Mouse (Mus musculus) erythroblast, embryonic 14.5 days (primary cell): ENCODE data around the gene Pum2.

Experiments
- GATA1 ChIP-seq: IDR thresholded peaks from 2 replicates; pipeline ENCODE4 v1.6.1; 2012; ENCODE audit warnings: low read length, inconsistent platforms, mixed read lengths
- TAL1 ChIP-seq: IDR thresholded peaks from 3 replicates; pipeline ENCODE4 v1.6.1; 2012; ENCODE audit warnings: low read length, inconsistent platforms, mixed read lengths

DNA sequence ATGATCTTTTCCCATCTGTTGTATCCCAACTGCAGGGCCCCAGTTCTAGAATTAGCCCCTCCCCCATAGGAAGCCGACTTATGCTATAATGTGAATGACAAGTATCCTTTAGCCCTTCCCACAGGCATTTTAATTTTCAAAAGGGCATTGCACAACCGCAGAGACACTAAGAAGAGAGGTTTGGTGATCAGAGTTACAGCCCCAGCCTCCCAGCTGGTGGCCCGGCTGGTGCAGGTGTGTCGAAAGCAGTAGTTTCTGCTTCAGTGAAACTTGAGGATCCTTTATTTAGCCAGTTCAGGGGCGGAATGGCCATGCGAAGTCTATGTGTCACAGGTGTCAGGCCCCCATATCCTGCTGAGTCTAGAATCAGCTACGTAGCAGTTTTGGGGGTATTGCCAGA is 107.2 kb downstream of the Pum2 start:
- TF ChIP-seq TAL1, result no peak
- no peak for TF ChIP-seq GATA1
